In the genomic region with DNA sequence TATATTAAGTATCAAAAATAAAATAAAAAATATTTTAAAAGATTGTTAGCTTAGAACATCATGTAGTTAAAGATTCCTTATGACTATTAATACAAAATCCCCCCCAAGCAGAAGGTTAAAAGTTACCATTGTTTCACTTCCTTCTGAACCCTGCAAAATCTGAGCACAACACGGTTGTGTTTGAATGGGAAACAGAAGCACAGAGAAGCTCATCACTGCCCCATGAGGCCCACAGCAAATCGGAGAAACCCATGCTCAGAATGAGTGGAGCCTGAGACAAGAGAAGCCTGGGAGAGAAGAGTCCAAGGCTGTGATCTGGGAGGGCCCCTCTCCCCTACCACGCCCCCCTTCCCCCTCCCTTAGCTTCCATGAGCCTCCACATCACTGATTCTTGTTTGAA, we compare ENCODE assay signal across 27 mouse cellular contexts.
"Had no signal": no experiment of that assay in that cellular context is flagged by ENCODE, and none has a peak within 500 bp of the region (broad histone marks: within the 10 kb centered on the region; RNA-seq: fewer than 3 reads in every experiment).

No protein-coding gene starts in this region.

- H3K4me3 ChIP-seq: kidney, embryonic 15.5 days; left cerebral cortex, adult 2 months; limb, embryonic 12.5 days; limb, embryonic 15.5 days; liver, embryonic 15.5 days; lung, embryonic 15.5 days; megakaryocyte, embryonic 14.5 days; midbrain, embryonic 10.5 days; neural tube, embryonic 12.5 days; neural tube, embryonic 15.5 days had no signal

- H3K36me3 ChIP-seq: kidney, embryonic 15.5 days; limb, embryonic 15.5 days; liver, embryonic 15.5 days; neural tube, embryonic 15.5 days had no signal

- H3K9ac ChIP-seq: kidney, embryonic 15.5 days; limb, embryonic 12.5 days; limb, embryonic 15.5 days; liver, embryonic 15.5 days; lung, embryonic 15.5 days; neural tube, embryonic 12.5 days; neural tube, embryonic 15.5 days had no signal

- H3K27me3 ChIP-seq: kidney, embryonic 15.5 days; limb, embryonic 12.5 days; limb, embryonic 15.5 days; lung, embryonic 15.5 days; neural tube, embryonic 12.5 days; neural tube, embryonic 15.5 days had no signal

- DNase-seq: kidney, adult 11 months; kidney, adult 8-10 months; kidney, postnatal 10 days; kidney, postnatal 36 days; layer of hippocampus, postnatal 36 days; left cerebral cortex, postnatal 4 days; lung, adult 18-20 months; lung, postnatal 10 days; lung, postnatal 36 days; midbrain, embryonic 14.5 days; retina, postnatal 1 day; right cerebral cortex, postnatal 25 days; thymus, adult 2 months; thymus, postnatal 14 days; thymus, postnatal 4 days had no signal

- H3K4me1 ChIP-seq: kidney, embryonic 15.5 days; limb, embryonic 12.5 days; liver, embryonic 15.5 days; lung, embryonic 15.5 days; neural tube, embryonic 12.5 days; neural tube, embryonic 15.5 days had no signal

- H3K9me3 ChIP-seq: kidney, embryonic 15.5 days; limb, embryonic 12.5 days; limb, embryonic 15.5 days; liver, embryonic 15.5 days; lung, embryonic 15.5 days; midbrain, embryonic 10.5 days; neural tube, embryonic 12.5 days; neural tube, embryonic 15.5 days had no signal

- H3K4me2 ChIP-seq: kidney, embryonic 15.5 days; limb, embryonic 12.5 days; limb, embryonic 15.5 days; liver, embryonic 11.5 days; liver, embryonic 15.5 days; lung, embryonic 15.5 days; neural tube, embryonic 12.5 days; neural tube, embryonic 15.5 days had no signal

- H3K27ac ChIP-seq: kidney, embryonic 15.5 days; left cerebral cortex, adult 2 months; limb, embryonic 12.5 days; limb, embryonic 15.5 days; liver, embryonic 15.5 days; lung, embryonic 15.5 days; midbrain, embryonic 10.5 days; neural tube, embryonic 12.5 days; neural tube, embryonic 15.5 days; stomach, postnatal 0 days had no signal
